Mouse (Mus musculus) liver, adult (tissue): ENCODE results near the gene Fam173a.
A peak's percentile ranks its signal among the peaks of the same experiment; 100 is the strongest.

Source experiments
- GATA4 ChIP-seq: IDR thresholded peaks from 2 replicates; pipeline ENCODE4 v1.6.1; 2014; ENCODE audit warnings: mild to moderate bottlenecking, low read length; ENCODE audit not compliant: insufficient replicate concordance

The Fam173a gene

DNA sequence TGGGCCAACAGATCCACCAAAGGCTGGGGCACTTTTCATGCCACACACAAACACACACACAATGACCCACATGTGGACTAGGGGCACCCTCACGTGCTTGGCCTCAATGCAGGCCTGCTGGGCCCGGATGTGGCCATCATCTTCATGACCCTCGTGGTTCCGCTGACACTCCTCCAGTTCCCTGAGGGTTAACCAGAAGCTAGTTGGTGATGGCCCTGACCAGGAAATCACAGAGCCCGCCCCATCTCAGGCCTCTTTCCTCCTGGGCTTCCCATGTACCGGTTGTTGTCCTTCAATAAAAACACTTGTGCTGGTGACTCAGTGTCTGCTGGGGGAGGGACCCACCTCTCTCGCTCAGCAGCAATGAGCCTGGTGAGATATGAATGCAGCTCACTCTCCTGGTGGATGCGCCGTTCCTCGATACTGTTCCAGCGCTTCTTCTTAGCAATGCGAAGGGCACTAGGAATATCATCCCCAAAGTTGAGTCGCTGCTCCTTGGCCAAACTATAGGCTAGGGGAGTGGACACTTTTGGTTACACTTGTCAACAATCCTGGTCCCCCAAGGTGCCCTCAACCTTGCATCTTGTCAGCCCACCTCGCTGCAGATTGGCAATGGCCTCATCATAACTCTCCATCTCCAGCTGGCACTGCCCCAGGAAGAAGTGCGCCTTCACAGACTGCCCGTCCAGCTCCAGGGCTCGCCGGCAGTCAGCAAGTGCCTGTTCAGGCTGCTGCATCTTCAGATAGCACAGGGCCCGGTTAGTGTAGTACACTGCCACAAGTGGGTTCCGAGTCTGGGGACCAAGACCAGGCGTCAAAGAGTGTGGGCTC lies 39.0 kb upstream of the Fam173a start:
- no peak for TF ChIP-seq GATA4

DNA sequence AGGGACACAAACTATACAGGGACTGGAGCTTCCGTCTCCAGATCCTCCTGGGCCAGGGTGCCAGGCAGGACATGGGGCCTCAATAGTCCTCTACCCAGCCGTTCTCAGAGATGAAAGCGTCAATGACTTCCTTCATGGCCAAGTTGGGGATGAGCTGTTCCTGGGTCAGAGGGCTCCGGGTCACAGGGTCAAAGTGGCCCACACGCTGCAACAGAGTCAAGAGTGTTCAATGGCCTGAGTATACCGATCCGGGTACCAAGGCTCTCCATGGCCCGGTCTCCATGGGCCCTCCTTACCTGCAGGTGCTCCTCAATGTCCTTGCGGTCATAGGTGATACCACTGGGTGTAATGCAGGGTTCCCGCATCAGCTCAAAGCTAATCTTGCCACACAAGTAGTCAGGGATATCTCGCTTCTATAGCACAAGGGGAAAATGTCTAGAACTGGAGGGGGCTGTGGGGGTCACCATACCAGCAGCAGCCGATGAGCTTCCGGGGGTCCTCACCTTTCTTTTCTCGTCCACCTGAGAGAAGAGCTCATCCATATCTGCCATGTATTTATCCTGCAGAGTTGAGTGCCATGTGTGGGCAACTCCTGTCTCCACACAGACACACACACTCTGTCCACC lies 38.2 kb upstream of the Fam173a start:
- no peak for TF ChIP-seq GATA4

DNA sequence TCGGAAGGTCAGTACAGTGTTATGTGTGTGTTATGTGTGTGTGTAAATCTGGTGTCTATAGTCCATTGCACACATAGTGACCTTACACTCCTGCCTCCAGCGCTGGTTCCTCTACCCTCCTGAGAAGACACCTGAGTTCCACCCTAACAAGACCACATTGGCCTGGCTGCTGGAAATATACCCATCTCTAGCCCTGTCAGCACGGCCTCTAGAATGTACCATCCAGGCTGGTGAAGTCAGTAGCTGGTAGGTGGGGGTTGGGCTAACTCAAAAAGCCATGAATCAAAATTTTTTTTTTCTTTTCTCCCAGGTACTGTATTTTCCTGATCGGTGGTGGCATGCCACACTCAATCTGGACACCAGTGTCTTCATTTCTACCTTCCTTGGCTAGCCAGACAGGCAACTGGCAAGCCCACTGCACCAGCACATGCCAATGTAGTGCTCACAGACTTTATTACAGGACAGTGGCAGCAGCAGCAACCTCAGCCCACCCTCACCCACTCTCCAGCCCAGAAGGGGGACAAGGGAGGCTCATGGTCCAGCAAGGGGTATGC lies 37.6 kb upstream of the Fam173a start:
- no peak for TF ChIP-seq GATA4

DNA sequence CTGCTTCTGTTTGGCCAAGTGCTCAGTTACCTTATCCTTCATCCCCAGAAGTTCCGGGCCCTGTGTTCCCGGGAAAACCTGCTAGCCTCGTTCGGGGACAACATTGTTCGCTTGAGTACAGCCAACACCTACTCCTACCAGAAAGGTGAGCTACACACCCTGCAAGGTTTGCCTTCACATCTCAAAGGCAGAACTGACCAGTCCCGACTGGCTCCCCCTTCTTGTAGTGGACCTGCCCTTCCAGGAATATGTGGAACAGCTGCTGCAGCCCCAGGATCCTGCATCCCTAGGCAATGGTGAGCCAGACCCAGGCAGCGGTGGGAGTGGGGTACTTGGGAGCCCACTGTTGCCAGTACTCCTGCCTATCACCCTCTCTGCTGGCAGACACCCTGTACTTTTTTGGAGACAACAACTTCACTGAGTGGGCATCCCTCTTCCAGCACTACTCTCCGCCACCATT lies 36.9 kb upstream of the Fam173a start:
- no peak for TF ChIP-seq GATA4

DNA sequence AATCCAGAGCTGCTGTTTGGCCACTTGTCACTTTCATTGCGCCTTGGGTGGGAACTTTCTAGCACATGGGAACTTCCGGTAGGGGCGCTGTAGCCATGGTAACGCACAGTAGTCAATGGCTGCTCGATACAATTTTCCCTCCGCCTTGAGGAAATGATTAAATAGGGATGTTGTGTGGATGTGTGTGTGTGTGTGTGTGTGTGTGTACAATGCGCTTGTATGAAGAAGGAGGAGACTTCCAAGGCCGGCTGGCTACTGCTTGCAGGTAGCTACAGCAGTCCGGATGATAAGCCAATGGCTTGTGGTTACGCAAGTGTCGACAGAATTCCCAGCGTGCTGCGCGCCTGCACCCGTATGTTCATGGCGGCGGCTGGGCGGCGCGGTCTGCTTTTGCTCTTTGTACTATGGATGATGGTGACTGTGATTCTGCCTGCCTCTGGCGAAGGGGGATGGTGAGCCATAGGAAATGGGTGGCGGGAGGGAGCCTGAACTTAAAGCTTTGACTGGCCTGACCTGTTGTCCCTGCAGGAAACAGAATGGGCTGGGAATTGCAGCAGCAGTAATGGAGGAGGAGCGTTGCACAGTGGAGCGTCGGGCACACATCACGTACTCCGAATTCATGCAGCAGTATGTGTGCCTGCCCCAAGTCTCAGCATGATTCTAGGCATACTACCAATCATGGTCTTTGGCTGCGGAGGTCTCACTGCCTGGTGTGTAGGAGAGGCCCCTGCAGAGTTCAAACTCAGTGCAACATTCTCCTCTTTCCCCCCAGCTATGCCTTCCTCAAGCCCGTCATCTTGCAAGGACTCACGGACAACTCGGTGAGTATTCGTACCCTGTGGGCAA lies 36.2 kb upstream of the Fam173a start, which contains the start of gene Jmjd8:
Gene Jmjd8 (plus strand): TSS at position 156 of the 846 bp plus-strand sequence.
- peak; percentile 79; the same call in 1 of the 2 replicates for TF ChIP-seq GATA4

DNA sequence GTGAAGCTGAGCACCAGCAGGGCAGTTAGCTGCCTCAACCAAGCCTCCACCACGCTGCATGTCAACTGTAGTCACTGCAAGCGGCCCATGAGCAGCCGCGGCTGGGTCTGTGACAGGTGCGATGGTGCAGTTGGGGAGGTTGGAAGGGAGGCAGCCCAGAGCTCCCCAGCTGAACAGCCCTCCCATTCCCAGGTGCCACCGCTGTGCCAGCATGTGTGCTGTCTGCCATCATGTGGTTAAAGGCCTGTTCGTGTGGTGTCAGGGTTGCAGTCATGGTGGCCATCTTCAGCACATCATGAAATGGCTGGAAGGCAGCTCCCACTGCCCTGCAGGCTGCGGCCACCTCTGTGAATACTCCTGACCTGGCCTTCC lies 35.5 kb upstream of the Fam173a start:
- TF ChIP-seq GATA4, result no peak

DNA sequence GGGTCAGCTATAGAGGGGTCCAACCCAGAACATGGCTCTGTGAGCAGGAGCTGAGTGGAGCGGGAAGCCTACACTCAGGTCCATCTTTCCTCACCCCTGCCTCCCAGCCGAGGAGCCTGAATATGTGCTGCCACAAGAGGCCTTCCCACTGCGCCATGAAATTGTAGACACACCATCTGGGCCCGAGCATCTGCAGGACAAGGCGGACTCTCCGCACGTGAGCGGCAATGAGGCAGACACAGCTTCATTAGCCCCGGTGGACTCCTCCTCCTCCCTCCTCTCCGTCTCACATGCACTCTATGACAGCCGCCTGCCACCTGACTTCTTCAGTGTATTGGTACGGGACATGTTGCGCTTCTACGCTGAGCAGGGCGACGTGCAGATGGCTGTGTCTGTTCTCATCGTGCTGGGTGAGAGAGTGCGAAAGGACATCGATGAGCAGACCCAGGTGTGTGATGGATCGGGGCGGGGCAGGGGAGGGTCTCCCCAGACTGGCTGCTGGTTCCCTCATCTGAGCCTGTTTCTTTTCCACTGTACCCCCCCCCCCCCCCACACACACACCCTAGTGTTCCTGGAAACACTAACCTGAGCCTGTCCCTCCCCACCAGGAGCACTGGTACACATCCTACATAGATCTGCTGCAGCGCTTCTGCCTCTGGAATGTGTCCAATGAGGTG lies 35.0 kb upstream of the Fam173a start:
- no peak for TF ChIP-seq GATA4

DNA sequence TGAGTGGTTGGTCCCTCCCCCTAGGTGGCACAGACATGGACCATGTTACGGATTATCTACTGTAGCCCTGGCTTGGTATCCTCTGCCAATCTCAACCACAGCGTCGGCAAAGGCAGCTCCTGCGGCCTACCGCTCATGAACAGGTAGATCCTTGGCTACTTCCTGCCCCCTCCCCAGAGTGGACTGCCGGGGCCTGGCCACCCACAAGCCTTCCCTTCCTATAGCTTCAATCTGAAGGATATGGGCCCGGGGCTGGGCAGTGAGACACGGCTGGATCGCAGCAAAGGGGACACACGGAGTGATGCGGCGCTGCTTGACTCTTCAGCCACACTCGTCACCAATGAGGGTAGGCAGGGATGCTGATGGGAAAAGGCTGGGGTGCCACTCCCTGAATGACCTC lies 34.3 kb upstream of the Fam173a start:
- TF ChIP-seq GATA4, result no peak

DNA sequence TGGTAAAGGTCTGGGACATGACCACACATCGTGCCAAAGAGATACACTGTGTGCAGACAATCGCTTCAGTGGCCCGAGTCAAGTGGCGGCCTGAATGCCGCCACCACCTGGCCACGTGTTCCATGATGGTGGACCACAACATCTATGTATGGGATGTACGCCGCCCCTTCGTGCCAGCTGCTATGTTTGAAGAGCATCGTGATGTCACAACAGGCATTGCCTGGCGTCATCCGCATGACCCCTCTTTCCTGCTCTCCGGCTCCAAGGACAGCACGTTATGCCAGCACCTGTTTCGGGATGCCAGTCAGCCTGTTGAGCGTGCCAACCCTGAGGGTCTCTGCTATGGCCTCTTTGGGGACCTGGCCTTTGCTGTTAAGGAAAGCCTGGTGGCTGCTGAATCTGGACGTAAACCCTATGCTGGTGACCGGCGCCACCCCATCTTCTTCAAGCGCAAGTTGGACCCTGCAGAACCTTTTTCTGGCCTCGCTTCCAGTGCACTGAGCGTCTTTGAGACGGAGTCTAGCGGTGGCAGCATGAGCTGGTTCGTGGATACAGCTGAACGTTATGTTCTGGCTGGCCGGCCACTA lies 33.4 kb upstream of the Fam173a start:
- TF ChIP-seq GATA4, result no peak

DNA sequence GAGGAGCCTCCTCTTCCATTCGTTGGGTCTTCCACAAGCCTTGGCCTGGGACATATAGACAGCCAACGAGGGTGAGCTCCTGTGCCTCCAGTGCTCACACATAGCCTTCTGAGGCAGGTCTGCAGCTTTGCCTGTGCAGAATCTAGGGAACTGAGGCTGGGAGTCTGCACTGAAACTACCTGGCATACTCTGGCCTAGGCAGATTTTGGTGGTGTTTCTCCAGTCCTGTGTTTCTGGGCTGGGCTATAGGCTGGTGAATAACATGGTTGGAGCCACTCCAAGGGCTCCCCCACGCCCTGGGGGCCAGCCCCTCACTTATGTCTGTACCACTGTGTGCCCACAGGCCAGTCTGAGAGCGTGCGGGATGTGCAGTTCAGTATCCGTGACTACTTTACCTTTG lies 32.6 kb upstream of the Fam173a start:
- no peak for TF ChIP-seq GATA4

DNA sequence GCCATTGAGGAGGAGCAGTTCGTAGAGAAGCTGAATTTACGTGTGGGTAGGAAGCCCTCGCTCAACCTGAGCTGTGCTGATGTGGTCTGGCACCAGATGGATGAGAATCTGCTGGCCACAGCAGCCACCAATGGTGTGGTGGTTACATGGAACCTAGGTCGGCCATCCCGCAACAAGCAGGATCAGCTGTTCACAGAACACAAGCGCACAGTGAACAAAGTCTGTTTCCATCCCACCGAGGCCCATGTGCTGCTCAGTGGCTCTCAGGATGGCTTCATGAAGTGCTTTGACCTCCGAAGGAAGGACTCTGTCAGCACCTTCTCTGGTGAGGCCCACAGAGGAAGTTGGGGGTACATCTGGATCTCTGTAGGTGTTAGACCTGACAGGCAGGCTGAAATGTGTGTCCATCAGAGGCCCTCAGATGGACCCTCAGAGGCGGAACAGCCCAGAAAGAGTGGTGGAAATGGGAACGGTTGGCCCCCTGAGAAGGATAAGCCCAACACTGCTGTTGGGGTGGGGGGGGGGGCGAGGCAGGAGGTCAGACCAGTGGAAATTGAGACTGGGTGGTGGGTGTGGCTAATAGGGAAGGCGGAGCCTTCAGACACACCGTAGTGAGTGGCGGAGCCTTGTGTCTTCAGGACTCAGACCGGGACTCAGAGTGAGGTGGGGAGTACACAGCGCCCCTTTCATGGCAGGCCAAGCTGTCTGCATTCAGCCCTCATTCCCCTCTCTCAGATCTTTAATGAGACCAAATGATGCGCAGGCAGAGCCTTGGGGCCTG lies 31.9 kb upstream of the Fam173a start:
- no peak for TF ChIP-seq GATA4

DNA sequence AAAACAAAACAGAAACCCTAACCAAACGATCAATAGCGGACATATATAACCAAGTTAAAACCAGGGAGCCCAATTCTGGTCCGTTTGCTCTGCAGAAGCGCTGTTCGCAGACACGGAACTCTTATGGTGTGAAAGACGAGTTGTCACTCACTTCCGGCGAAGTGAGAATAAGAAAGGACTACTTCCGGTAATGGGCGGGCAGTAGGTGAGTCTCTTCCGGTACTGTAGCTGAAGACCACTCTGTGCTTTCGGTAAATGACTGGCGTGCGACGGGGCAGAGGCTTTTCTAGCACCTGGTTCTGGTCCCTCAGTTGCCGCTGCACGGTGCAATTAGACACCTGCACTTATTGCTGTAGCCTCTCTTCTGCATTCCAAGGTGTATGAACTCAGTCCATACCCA lies 30.8 kb upstream of the Fam173a start, which contains the start of gene Wdr24:
Gene Wdr24 (plus strand): TSS at position 176 of the 400 bp plus-strand sequence.
- TF ChIP-seq GATA4, result no peak
